Mouse (Mus musculus) splenic B cell, adult 2 months (primary cell): Measurements from ENCODE around the gene Slc22a20.
A peak's percentile ranks its signal among the peaks of the same experiment; 100 is the strongest.

Experiments
- DNase-seq: peaks from one replicate; pipeline ENCODE4 v3.0.0-alpha.2; 2011; ENCODE audit warnings: low read depth, low spot score
- H3K27me3 ChIP-seq: 2 replicates; pipeline ENCODE4 v1.6.1; 2012; ENCODE audit warnings: mild to moderate bottlenecking, low read length, moderate library complexity, mixed read lengths; ENCODE audit not compliant: control insufficient read depth, poor library complexity, insufficient read depth, severe bottlenecking
- H3K36me3 ChIP-seq: 2 replicates; pipeline ENCODE4 v1.6.1; 2012; ENCODE audit warnings: mild to moderate bottlenecking, low read length, moderate library complexity, mixed read lengths; ENCODE audit not compliant: control insufficient read depth, poor library complexity, insufficient read depth, severe bottlenecking

Gene Slc22a20

GRCm38 (mm10) chr19:5967664-5968063 is 18.3 kb downstream of the Slc22a20 start:
- H3K36me3 ChIP-seq, result no peaks in the 10 kb centered on the region
- DNase-seq, result no peak
- H3K27me3 ChIP-seq, result no peaks in the 10 kb centered on the region

- Histone ChIP-seq H3K36me3 (no peaks in the 10 kb centered on the region), H3K27me3 (no peaks in the 10 kb centered on the region)
- no peak for DNase-seq
These were observed 19.2 kb downstream of the Slc22a20 start for GRCm38 (mm10) chr19:5966786-5967185.

GRCm38 (mm10) chr19:5965910-5966309 is 20.0 kb downstream of the Slc22a20 start:
- Histone ChIP-seq H3K27me3 (no peaks in the 10 kb centered on the region), H3K36me3 (no peaks in the 10 kb centered on the region)
- DNase-seq, result no peak

- no peaks in the 10 kb centered on the region for H3K27me3 ChIP-seq
- DNase-seq, result peak; percentile 92
- H3K36me3 ChIP-seq, result no peaks in the 10 kb centered on the region
These were observed 20.7 kb downstream of the Slc22a20 start for GRCm38 (mm10) chr19:5965280-5965679.

GRCm38 (mm10) chr19:5964804-5965203 is 21.1 kb downstream of the Slc22a20 start:
- Histone ChIP-seq H3K27me3 (no peaks in the 10 kb centered on the region), H3K36me3 (no peaks in the 10 kb centered on the region)
- peak; percentile 18 for DNase-seq

GRCm38 (mm10) chr19:5963883-5964562 is 21.9 kb downstream of the Slc22a20 start, which contains the start of gene Pola2:
Gene Pola2, minus strand, starts transcription at chr19:5964202.
- Histone ChIP-seq H3K27me3 (no peaks in the 10 kb centered on the region), H3K36me3 (no peaks in the 10 kb centered on the region)
- peak; percentile 91 for DNase-seq

GRCm38 (mm10) chr19:5962651-5963050 is 23.3 kb downstream of the Slc22a20 start:
- no peak for DNase-seq
- H3K27me3 ChIP-seq, result no peaks in the 10 kb centered on the region
- H3K36me3 ChIP-seq, result no peaks in the 10 kb centered on the region

- no peak for DNase-seq
- Histone ChIP-seq H3K36me3 (peaks cover 3% of the 10 kb centered on the region), H3K27me3 (no peaks in the 10 kb centered on the region)
These were observed 28.6 kb downstream of the Slc22a20 start for GRCm38 (mm10) chr19:5957371-5957770.

GRCm38 (mm10) chr19:5956685-5957084 is 29.3 kb downstream of the Slc22a20 start:
- H3K36me3 ChIP-seq, result peaks cover 7% of the 10 kb centered on the region
- DNase-seq, result peak; percentile 81

GRCm38 (mm10) chr19:5955704-5956670 is 30.0 kb downstream of the Slc22a20 start:
- DNase-seq, result no peak
- H3K27me3 ChIP-seq, result no peaks in the 10 kb centered on the region

More at GRCm38 (mm10) chr19:5956685-5957084, 29.3 kb downstream of the Slc22a20 start:
- H3K27me3 ChIP-seq, result no peaks in the 10 kb centered on the region

GRCm38 (mm10) chr19:5954936-5955335 is 31.0 kb downstream of the Slc22a20 start:
- Histone ChIP-seq H3K36me3 (peaks cover 9% of the 10 kb centered on the region), H3K27me3 (no peaks in the 10 kb centered on the region)
- no peak for DNase-seq

More at GRCm38 (mm10) chr19:5955704-5956670, 30.0 kb downstream of the Slc22a20 start:
- peaks cover 9% of the 10 kb centered on the region for H3K36me3 ChIP-seq

- H3K36me3 ChIP-seq, result peaks cover 9% of the 10 kb centered on the region
These were observed 31.8 kb downstream of the Slc22a20 start for GRCm38 (mm10) chr19:5954031-5954710.

GRCm38 (mm10) chr19:5953201-5953770 is 32.7 kb downstream of the Slc22a20 start:
- Histone ChIP-seq H3K27me3 (no peaks in the 10 kb centered on the region), H3K36me3 (peaks cover 9% of the 10 kb centered on the region)
- no peak for DNase-seq

More at GRCm38 (mm10) chr19:5954031-5954710, 31.8 kb downstream of the Slc22a20 start:
- DNase-seq, result no peak
- no peaks in the 10 kb centered on the region for H3K27me3 ChIP-seq

- Histone ChIP-seq H3K36me3 (peaks cover 9% of the 10 kb centered on the region), H3K27me3 (no peaks in the 10 kb centered on the region)
- no peak for DNase-seq
These were observed 33.8 kb downstream of the Slc22a20 start for GRCm38 (mm10) chr19:5952071-5952691.
